Mouse (Mus musculus): ENCODE data around the gene Icam1. TPM values are rescaled to one million over a fixed set of nuclear protein-coding genes. Genes with fewer than 3 reads are reported as not detected.

Icam1 gene
- total RNA-seq (2015) (5.3 and 6.9 TPM in 2 replicates), total RNA-seq (2017) (9.2 and 9.8 TPM in 2 replicates)

DNA sequence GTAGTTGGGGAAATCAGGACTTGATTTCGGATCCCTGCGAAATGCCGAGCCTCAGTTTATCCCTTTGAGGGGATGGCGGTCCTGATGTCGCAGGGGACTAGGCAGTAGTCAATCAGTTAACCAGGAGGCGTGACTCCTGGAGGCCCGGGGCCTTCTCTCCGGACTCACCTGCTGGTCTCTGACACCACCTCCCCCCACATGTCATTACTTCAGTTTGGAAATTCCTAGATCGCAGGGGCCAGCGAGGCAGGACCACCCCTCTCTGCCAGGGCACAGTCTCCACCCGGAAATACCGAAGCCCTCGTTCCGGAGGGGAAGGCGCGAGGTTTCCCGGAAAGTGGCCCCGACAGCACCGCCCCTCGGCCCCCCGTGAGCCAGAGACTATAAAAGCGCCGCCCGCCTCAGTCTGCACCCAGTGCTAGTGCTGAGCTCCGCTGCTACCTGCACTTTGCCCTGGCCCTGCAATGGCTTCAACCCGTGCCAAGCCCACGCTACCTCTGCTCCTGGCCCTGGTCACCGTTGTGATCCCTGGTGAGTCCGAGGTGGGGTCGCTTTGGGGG is at the start of gene Icam1:
Gene Icam1, plus strand, starts transcription at position 415 of the 560 bp plus-strand sequence.
- peak; percentile 43 for ATAC-seq (replicated peaks; ENCODE audit: poor library complexity)

DNA sequence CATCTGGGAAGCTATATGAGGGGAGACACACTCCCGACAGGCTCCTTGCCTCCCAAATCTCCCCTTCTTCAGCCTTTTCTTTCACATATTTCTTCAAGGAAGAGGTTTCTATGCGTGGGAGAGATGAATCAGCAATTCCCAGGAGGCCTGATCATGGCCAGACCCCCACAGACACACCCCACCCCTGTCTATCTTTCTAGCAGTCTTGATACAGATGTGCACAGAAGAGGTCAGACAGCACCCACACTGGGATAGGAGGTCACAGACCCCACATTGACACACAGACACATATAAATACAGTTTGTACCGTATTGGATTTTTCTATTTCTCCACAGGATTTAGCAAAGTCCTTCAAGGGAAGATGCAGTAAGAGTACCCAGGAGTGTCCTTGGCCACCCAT is 49.8 kb upstream of the Icam1 start:
- no peak for ATAC-seq (replicated peaks; ENCODE audit: poor library complexity)

DNA sequence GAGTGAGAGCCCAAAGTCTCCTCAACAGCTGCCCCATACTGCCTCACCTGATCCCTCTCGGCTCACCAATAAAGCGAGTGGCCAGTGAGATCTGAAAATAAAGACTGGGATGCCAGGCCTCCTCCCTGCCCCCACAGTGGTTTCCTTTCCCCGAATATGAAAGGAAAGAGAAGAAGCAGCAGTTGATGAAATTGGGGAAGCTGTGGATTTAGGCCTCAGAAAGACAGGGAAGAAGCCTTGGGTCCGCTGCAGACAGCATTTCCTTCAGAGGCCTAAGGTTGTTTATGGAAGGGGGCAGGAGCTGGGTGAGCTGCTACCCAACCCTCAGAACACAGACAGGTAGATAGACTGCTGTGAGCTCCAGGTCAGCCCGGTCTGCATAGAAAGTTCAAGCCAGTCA is 49.0 kb upstream of the Icam1 start:
- peak; percentile 55 for ATAC-seq (replicated peaks; ENCODE audit: poor library complexity)

DNA sequence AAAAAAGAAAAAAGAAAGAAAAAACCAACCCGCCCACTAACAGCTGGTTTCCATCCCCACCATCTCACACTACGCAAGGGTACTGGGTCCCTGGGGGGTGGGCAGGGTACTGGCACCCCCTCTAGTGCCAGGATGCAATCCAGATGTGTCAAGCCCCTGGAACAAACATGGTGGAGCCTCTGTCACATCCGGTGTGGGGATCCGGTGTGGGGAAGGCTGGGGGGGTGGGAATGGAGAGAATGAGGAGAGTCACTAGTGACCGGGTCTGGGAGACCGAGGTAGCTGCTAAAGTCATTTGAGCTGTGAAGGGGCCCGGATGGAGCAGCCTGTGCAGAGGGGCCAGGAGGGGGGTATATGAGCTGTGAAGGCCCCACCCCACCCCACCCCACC is 44.0 kb upstream of the Icam1 start:
- ATAC-seq (replicated peaks; ENCODE audit: poor library complexity): no peak

DNA sequence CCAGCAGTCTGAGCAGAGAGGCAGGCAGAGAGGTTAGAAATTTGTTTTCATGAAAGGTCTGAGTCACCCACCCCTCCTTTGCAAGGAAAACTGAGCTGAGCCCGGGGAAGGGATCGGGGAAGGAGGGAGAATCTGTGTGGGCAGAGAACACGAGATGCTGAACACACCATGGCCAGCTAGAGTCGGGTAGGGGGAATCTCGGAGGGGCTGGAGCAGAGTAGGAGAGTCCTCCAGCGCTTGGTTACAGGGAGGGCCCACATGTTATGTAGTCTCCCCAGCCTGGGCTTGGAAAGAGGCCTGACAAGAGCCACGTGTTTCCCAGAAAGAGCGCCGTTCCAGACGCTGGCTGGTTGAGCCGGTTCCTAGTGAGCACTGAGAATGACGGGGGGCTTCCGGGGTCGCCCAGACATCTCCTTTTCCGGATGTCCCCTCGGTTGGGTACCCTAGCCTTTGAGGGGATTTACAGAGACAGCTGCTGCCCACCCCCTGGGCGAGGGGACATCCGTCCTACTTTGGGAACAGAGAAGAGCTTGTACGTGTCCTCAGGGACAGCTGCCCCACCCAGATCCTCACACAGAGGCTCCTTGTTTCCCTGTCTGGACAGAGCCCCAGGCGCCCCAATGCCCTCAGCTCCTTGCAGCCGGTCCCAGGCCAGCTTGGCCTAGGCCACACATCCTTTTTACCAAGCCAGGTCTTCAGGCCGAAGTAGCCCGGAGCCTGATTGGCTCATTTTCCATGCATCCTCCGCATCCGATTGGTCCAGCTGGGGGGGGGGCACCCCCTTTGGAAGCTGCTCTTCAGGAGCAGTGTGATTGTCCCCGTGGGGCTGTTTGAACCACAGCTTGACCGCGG is 43.4 kb upstream of the Icam1 start:
- no peak for ATAC-seq (replicated peaks; ENCODE audit: poor library complexity)

DNA sequence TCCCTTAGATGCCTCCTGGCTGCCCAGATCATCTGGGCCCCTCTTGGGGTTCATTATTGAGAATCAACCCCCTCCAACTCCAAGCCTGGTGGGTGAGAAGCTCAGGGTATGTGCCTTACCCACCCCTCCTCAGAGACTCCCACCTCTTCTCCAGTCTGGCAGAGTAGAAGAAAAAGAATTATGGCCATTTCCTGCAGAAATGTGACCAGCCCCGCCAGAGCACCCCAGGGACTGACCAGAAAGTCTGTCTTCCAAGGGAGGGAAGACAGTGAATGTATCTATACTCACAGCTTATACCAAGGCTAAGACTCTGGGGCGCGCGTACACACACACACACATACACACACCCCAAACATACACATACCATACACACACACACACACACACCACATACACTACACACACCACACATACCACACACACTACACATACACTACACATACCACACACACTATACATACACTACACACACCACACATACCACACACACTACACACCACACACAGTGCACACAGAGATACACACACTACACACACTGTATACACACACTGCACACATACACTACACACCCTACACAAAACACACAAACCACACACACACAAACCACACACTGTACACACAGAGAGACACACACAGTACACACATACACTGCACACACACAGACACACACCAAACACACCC is 42.6 kb upstream of the Icam1 start:
- no peak for ATAC-seq (replicated peaks; ENCODE audit: poor library complexity)

DNA sequence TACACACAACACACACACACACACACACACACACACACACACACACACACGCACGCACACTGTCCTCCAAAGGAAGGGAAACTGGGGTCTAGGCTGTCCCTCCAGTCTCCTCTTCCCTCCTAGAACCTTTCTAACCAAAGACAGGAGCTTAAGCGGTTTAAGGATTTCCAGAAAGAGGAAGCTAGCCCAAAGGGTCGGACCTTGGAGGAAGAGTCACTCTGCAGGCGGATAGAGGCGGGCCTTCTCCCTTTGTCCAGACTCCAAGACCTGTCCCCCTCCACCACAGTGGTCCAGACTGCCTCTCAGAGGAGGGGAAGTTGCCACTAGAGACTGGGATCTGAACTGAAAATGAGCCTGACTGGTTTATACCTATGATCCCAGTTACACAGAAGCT is 42.1 kb upstream of the Icam1 start:
- peak; percentile 62 for ATAC-seq (replicated peaks; ENCODE audit: poor library complexity)

DNA sequence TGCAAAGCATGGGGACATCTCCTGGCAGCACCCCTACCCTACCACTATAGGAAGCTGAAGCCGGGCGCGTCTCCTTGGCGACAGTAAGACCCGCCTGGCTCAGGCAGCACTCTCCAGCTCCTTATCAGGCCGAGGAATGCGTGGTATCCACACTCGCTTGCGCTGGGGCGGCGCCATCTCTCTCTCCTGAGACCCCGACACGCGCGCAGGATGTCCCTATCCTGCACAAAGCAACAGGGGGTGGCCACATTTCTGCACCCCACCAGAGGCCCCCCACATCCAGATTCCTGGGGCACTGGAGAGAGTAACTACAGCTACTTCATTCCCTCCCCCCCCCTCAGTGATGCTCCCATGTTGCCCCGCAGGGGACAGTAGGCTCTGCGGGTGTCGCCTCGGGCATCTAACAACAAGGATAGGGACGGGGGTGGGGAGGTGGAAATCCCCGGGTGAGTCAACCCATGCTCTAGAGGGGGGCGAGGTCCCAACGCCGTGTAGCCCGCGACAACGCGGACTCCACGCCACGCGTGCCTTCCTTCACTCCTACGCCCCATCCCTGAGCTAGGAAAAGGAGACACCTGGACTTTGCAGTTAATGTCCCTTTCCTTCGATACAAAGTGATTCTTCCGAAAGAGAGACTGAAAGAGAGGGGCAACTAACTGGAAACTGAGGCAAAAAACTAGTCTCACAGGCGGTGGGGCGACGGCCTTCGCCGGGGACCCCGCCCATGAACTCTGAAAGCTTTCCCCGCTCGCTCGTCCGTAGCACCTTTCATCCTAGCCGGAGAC is 40.2 kb upstream of the Icam1 start:
- ATAC-seq (replicated peaks; ENCODE audit: poor library complexity): peak; percentile 39

DNA sequence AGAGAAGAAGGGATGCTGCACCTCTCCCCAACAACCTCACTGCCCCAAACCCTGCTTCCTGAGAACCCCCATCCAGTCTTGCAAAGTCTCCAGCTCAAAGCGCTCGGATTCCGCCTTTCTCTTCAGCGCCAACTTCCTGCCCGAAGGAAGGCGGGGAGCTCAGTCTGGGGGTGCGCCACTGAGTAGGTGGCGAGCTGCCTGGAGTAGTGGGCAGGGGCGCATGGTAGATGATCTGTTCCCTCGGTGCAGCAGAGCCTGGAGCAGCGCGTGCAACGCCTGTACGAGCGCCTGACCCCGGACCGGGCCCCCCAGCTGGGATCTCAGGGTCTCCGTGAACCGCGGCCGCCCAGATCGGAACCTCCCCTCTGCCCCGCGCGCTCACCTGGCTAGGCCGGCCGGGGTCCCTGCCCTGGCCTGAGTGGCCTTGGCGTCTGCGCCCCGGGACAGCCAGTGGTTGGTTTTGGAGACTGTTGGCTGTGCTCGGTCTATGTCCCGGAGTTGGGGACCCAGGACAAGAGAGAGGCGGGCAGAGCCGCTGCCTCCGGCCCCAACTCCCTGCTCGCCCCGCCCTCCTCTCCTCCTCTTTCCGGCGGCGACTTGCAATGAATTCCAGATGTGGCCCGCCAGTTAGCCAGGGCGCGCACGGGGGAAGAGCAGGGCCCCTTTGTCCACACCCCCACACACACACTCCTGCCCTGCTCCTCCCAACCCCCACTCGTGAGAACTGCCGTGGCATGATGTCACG is 39.4 kb upstream of the Icam1 start, which contains the start of gene S1pr2:
Gene S1pr2, minus strand, starts transcription at position 566 of the 745 bp plus-strand sequence.
- ATAC-seq (replicated peaks; ENCODE audit: poor library complexity): peak; percentile 72

DNA sequence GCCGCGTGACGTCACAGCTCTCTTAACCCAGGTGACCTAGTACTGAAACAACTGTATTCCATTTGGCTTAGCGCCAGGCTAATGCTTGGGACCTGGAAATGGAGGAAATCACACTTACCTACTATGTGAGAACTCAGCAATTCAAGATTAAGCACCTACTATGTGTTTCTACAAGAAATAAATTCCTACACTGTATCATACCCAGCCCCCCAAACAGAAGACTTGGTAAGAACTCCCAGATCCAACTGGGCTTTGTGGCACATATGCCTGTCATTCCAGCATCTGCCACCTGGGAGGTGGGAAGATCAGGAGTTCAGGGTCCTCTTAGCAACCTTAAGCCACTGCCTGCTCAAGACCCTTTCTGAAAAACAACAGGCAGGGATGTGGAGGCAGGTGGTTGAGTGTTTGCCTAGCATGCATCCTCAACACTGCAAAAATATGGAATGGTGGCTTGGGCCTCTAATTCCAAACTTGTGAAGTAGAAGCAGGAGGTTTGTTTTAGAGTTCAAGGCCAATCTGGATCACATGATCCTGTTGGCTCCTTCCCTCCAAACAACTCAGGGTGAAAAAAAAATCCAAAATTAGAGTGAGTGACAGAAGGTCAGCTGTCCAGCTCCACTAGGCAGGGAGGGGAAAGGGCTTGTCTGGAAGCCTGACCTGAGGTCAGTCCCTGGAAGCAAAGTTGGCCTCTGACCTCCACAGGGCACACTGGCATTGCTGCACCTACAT is 38.7 kb upstream of the Icam1 start:
- no peak for ATAC-seq (replicated peaks; ENCODE audit: poor library complexity)

DNA sequence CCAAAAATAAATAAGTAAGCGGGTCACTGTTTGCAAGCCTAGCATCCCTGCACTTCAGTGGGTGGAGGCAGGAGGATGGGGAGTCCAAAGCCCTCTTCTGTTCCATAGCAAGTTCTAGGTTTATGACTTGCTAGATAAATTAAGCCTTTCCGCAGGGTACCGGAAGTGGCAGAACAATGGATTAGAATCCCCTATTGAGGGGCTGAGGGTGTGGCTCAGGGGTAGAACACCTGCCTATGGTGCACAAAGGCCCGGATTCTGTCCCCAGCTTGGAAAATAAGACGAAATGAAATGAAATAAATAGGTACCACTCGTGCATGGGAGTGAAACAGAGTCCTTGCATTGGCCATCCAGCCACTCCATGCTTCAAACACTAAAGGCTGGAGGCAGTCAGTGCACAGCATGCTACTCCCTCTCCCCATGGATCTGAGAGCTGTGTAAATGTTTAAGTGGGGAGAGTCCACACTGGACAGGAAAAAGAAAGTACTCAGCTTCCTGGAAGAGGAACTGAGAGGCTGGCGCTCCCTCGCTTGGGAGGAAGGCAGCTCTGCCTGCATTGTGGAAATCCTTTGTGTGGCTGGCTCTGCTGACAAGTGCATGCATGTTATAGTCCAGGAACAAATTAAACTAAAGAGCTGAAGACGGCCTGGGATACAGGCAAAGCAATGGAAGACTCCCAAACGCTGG is 37.2 kb upstream of the Icam1 start:
- ATAC-seq (replicated peaks; ENCODE audit: poor library complexity): no peak

DNA sequence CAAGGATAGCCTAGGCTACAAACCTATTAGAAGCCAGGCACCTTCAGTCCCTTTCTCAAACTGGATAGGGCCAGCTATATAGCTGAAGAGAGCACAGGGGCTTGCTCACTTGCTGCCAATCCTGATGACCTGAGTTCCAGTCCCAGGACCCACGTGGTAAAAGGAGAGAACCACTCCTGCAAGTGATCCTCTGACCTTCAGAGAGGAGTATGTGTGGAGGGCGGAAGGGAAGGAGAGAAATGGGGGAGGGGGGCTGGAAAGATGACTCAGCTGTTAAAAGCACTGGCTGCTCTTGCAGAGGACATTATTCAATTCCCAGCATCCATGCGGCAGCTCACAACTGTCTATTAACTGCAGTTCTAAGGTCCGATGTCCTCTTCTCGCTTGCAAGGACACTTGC is 36.6 kb upstream of the Icam1 start:
- ATAC-seq (replicated peaks; ENCODE audit: poor library complexity): no peak

DNA sequence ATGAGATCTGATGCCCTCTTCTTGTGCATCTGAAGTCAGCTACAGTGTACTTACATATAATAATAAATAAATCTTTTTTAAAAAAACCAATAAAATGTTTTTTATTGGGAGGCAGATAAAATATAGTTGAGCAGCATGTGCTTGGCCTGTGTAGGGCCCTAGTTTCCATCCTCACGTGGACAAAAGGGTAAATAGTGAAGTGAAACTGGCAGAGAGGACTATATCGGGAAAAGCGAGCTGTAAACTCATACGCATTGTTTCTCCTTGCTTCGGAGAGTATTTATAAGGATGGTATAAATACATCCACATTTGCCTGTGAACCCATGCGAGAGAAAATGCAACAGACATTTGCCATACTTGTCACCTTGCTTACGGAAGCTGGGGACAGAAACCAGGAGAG is 36.0 kb upstream of the Icam1 start:
- ATAC-seq (replicated peaks; ENCODE audit: poor library complexity): no peak

DNA sequence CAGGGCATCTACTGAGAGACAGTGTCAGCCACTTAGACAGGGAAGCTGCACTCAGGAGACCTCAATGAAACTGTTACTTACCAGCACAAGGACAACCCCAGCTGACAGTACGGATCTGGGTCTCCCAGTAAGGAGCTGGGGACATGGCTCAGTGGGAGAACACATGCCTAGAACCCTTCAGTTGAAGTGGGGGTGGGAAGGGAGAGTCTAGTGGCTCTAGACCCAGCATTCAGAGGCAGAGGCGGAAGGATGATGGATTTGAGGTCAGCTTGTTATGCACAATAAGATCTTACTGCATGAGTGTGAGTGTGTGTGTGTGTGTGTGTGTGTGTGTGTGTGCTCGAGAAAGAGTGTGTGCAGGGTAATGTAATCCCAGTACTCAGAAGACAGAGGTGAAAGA is 33.6 kb upstream of the Icam1 start:
- no peak for ATAC-seq (replicated peaks; ENCODE audit: poor library complexity)

DNA sequence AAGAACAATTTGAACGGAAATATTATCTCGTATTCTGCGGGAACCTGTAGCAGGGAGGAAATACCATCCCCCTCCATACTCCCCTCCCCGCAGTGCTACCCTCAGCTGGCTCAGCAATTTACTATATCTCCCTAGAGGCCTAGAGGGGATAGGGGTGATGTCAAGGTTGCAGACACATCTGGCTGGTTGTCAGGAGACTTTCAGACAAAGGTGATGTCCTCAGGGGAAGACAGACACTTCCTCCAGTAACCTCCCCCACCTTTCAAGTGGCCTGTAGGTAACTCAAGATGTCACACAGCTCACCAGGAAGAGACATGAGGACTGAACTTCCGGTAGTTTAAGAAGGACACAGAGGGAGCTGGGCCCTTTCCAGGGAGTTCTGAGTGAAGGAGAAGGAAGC is 32.6 kb upstream of the Icam1 start:
- no peak for ATAC-seq (replicated peaks; ENCODE audit: poor library complexity)

DNA sequence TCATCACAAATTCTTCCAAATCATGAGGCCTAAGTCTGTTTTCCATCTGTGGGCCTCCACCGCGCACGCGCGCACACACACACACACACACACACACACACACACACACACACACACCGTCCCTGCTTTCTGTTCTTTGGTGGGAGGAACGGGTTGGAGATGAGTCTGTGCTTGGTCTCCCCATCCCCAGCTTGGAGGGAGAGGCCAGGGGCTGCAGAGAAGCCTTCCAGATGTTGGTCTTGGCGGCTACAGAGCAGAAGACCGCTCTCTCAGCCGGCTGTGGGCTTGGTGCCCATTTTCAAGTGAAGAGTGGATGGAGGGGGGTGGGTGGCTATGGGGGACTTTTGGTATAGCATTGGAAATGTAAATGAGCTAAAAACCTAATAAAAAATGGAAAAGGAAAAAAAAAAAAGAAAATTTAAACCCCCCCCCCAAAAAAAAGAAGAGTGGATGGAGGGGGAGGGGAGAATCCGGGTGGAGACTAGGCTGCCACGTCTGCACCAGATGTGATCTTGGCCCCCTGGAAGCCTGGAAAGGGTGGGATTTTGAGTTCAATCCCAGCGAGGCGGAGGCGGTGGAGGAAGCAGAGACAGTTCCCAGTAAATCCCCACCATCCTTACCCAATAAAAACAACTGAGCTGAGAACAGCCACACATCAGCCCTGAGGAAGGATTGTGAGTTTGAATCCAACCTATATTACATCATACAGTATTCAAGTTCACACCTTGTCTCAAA is 28.7 kb upstream of the Icam1 start:
- no peak for ATAC-seq (replicated peaks; ENCODE audit: poor library complexity)

DNA sequence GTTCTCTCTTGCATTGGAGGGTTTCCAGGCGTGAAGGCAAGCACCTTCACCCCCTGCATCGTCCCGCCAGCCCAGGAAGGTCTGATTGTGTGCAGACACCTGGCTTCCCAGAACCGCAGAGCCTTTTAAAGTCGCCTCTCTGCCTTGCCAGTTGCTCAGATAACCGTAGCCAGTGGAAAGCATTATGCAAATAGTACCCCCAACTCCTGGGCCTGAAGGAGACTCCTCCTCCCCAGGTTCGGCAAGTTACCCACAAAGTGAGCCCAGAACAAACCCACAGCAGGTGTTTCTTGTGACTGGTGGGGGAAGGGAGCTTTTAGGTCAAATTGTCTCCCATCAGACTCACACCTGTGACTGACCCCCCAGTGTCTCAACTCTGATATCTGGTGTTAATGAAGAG is 27.8 kb upstream of the Icam1 start:
- ATAC-seq (replicated peaks; ENCODE audit: poor library complexity): no peak

DNA sequence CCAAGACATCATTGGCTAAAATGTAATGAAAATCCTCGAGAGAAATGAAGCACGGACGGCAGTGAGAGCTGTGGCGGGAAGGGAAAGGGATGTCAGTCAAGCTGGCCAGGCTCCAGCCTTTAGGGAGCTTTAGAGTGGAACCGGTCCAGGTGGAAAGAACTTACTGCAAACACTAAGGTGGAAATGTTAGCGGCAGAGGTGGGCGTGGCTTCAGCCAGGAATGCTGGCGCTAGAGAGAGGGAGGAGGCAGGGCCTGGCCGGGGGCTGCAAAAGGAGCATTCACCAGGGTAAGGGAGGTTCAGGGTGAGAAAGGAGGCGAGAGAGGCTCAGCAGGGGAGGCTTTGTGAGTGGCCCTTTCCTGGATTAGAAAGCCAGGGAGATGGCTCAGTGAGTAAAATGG is 24.9 kb upstream of the Icam1 start:
- ATAC-seq (replicated peaks; ENCODE audit: poor library complexity): no peak

DNA sequence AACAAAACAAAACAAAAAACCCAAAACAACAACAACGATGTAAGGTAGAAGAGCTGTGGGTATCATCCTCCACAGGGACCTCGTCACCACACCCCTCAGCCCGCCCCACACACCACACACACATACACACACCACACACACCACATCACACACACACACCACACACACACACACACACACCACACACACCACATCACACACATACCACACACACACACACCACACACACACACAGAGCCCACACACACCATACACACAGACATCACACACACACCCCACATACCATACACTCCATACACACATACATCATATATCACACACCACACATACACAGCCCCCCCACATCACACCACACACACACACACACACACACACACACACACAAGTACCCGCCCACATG is 24.2 kb upstream of the Icam1 start:
- ATAC-seq (replicated peaks; ENCODE audit: poor library complexity): no peak

Data from megakaryocyte progenitor cell, adult 5-6 weeks (primary cell).